Mouse (Mus musculus): ENCODE data around the gene Cenpt.

Gene Cenpt

DNA sequence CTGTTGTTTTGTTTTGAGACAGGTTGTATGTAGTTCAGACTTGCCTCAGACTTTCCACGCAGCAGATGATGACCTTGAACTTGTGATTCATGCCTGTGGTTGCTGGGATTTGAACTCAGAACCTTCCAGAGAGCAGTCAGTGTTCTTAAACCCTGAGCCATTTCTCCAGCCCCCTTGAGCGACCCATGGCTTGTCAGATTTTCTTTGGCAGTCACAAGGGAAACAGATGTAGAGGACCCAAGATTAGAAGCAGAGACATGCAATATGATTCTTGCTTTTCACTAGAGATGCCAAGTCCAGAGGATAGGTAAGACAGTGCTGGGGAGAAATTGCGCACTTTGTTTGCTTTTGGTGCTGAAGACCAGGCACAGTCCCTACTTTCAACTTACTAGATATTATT, at the start of gene Cenpt:
Cenpt (minus strand) TSS at position 101 of the 400 bp plus-strand sequence.
- no peak for DNase-seq (ENCODE audit: low read depth, low spot score)

DNA sequence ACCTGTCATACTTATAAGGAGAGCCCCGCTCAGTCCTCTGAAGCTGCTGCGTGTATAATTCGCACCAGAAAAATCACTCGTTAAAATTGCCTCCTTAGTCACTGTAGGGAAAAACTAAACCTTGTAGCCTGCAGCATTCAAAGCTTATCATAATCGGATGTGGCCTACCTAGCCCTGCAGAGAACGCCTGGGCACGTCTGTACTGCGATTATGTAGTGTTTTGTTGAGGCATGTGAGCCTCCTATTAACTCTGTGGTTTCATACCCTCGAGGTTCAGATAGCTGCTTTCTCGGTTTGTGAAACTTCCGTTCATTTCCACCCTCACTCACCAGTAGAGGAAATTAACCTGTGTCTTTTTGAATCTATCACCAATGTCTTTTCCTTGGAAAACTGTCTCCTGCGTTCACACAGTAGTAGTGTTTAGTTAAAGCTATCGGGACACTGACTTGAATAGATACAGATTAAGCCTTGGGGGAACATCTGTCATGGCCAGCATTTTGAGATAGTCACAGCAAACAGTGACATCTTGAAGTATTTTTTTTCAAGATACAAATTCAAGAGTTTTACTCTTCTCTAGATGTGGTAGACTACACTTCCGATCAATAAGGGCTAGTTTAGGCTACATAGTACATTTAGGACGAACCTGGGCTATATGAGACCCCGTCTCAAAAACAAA, 48.0 kb upstream of the Cenpt start:
- DNase-seq (ENCODE audit: low read depth, low spot score): no peak

GRCm38 (mm10) chr8:105900180-105900940, 47.3 kb upstream of the Cenpt start, which contains the start of gene Pskh1:
Gene Pskh1, plus strand, starts transcription at chr8:105900441.
- peak; percentile 87 for DNase-seq (ENCODE audit: low read depth, low spot score)

- no peak for DNase-seq (ENCODE audit: low read depth, low spot score)
These were observed 44.9 kb upstream of the Cenpt start for GRCm38 (mm10) chr8:105897801-105898480.

GRCm38 (mm10) chr8:105893339-105893738, 40.3 kb upstream of the Cenpt start, which contains the start of gene Nrn1l:
Gene Nrn1l, plus strand, starts transcription at chr8:105893567.
- no peak for DNase-seq (ENCODE audit: low read depth, low spot score)

DNA sequence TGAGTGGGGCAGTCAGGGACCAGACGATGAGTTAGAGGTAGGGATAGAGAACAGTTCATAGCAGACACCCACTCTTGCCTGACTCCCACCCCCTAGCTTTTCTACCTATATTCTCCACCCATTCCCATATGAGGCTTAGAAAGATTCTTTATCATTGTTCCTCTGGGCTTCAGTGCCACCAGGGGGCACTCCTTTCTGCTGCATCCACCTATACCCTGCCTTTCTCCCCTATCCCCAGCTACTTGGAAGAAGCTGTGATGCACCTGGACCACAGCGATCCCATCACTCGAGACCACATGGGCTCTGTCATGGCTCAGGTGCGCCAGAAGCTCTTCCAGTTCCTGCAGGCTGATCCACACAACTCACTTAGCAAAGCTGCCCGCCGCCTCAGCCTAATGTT, 39.4 kb upstream of the Cenpt start:
- no peak for DNase-seq (ENCODE audit: low read depth, low spot score)

DNA sequence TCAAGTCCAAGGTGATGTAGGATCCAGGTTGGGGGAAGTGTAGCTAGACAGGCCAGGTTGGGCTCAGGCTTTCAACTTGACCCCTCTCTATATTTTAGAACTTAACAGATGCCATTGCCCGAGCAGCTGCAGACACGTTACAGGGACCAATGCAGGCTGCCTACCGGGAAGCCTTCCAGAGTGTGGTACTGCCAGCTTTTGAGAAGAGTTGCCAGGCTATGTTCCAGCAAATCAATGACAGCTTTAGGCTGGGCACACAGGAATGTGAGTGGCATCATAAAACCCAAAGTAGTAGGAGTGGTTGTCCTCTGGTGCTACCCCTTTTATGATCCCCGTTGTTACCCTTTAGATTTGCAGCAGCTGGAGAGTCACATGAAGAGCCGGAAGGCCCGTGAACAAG, 37.8 kb upstream of the Cenpt start:
- no peak for DNase-seq (ENCODE audit: low read depth, low spot score)

DNA sequence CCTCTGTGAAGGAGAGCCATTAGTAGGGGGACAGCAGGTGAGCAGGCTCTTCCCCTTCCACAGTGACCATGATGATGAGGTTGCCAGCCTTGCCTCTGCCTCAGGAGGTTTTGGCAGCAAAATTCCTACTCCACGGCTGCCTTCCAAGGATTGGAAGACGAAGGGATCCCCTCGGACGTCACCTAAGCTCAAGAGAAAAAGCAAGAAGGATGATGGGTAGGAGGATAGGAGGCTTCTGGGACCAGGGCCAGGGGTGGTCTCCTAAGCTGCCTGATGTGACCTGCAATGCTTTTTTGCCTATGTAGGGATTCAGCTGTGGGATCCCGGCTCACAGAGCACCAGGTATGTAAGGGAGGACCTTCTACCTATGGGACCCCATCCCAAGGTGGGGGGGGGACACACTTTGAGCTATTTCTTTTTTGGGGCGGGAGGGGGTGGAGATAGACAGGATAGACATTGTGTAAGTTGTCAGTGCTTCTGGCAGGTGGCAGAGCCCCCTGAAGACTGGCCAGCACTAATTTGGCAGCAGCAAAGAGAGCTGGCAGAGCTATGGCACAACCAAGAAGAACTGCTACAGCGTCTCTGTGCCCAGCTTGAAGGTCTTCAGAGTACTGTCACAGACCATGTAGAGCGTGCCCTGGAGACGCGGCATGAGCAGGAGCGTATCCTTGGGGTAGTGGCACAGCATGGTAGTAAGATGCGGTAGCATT, 36.8 kb upstream of the Cenpt start:
- DNase-seq (ENCODE audit: low read depth, low spot score): no peak

GRCm38 (mm10) chr8:105880754-105881520, 27.9 kb upstream of the Cenpt start, which contains the start of gene Edc4:
Gene Edc4, plus strand, starts transcription at chr8:105880881.
- DNase-seq (ENCODE audit: low read depth, low spot score): no peak

- peak; percentile 78 for DNase-seq (ENCODE audit: low read depth, low spot score)
These were observed 21.2 kb upstream of the Cenpt start for GRCm38 (mm10) chr8:105874301-105874700.

DNA sequence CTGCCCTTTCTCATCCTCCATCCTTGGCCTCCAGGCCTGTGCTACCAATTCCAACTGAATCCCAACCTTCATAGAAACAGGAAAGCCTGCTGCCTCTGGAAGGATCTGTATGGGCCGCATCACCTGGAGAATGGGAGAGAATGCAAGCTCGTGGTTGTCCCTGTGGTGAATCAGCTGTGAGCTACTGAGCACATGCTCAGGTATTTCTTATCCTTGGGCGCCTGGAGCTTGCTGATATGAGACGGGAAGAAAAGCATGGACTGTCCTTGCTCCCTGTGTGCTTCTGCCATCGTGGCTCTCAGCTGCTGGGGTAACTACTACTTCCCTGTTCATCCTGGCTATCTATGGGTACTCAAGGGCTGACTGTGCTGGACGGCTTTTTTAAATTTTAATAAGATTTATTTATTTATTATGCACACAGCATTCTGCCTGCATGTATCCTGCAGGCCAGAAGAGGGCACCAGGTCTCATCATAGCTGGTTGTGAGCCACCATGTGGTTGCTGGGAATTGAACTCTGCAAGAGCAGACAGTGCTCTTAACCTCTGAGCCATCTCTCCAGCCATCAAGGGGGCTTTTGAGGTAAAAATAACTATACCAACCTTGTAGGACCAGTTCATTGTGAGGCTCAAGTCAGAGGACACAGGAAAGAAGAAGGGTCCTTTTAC, 13.4 kb upstream of the Cenpt start:
- no peak for DNase-seq (ENCODE audit: low read depth, low spot score)

DNA sequence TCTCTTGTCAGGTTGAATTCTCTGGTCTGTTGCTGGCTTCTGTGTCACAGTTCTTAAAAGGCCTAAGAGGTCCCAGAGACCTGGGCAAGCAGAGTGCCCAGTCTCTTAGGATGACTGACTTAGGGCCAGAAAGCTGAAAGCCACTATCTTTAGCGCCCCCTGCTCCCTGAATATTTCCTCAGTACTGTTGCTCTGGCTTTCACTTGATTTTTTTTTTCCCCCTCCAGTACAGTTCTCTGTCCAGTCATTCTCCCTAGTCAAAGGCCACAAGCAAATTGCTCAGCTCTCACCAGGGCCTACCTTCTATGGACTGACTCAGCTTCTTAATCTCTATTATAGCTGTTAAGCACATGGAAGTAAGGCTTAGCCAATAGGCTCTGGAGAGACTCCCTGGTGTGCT, 8.9 kb upstream of the Cenpt start:
- no peak for DNase-seq (ENCODE audit: low read depth, low spot score)

DNA sequence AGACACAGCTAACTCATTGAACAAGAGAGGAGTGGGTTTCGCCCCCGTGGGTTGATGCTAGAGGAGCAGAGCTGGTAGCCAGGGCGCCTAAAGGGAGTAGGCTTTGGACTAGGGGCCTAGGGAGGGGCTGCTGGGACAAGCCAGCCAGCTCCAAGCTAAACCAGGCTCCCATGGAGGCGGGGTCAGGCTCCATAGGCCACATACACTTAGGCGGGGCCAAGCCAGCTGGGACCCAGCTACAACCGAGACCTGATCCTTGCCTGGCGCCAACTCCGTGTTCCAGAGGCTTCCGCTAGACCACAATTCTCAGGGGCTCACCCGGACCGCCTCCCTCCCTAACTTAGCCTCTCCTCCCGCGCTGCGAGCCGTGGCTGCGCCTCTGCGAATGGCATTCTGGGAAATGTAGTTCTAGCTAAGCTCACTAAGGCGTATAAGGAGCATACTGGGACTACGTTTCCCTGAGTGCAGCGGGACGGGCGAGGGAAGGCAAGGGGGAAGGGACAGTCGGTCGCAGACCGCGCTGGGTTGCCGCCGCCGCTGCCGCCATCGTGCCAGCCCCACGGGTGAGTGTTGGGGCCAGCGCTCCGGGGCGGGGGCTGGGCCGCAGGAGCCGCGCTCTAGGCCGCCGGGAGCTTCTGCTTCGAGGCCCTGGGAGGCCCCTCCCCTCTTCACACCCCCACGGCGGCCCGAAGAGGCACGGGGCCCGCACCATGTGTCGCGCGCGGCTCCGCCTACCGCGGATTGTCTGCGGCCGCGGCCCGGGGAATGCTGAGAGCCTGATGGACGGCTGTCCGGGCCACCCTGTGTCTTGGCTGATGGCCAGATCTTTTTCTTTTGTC, 7.3 kb upstream of the Cenpt start, which contains the start of gene Nutf2:
Nutf2 (plus strand) TSS at position 438 of the 839 bp plus-strand sequence.
- peak; percentile 98 for DNase-seq (ENCODE audit: low read depth, low spot score)

DNA sequence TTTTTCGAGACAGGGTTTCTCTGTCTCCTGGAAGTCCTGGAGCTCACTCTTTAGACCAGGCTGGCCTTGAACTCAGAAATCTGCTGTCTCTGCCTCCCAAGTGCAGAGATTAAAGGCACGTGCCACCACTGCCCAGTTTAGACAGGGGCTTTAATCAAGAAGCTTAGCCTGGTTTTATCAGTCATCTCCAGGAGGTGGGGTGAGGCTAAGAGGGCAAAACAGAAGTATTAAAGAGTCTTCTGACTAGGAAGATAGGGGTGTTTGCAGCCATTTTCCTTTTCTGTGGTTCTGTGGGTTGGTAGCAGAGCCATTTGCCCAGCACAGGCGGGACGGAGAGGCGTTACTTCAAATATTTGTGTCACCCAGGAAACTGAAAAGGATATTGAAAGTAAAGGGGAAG, 6.2 kb upstream of the Cenpt start:
- DNase-seq (ENCODE audit: low read depth, low spot score): no peak

DNA sequence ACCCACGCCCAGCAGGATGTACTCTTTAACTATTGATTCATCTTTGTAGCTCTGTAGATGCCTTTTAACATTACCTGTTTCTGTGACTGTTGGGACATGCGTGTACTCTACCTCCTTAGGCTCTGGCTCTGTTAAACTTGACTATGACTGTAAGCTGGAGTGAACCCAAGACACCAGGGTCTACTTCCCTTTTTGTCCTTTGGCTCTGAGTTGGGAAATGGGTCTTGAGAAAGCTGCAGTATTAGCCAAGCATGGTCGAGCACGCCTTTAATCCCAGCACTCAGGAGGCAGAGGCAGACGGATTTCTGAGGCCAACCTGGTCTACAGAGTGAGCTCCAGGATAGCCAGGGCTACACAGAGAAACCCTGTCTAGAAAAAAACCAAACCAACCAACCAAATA, 5.4 kb upstream of the Cenpt start:
- no peak for DNase-seq (ENCODE audit: low read depth, low spot score)

DNA sequence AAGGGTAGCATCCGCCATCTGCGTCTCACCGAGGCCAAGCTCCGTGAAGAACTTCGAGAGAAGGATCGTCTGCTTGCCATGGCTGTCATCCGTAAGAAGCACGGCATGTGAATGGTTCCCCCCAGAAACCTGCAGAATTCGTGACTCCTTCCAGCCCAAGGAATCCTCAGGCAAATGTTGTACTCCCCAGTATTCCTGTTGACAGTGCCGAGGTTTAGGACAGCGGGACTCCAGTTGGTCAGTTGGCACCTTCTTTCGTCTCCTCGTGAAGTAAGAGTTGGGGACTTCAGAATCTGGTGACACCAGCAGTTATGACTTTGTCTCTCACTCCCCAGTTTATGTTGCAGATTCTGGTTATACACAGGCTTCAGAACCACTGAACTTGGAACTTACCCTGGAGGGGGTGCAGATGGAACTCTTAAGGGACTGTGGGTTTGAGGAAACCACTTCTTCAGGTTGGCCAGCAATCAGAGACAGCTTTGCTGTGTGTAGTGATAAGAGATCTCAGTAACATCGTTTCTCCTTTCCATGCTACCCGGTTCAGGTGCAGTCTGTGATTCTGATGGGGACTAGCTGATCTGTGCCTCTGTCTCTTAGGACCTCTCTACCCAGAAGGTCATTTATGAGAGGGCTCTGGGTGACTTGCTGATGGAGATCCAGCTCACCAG, 3.2 kb upstream of the Cenpt start:
- DNase-seq (ENCODE audit: low read depth, low spot score): no peak

GRCm38 (mm10) chr8:105855248-105856167, 2.4 kb upstream of the Cenpt start:
- no peak for DNase-seq (ENCODE audit: low read depth, low spot score)

GRCm38 (mm10) chr8:105854715-105855216, 1.7 kb upstream of the Cenpt start, which contains the start of gene Thap11:
Gene Thap11, plus strand, starts transcription at chr8:105855132.
- DNase-seq (ENCODE audit: low read depth, low spot score): peak; percentile 89
